Mouse (Mus musculus): ENCODE data around the gene Cuta. TPM values are rescaled to one million over a fixed set of nuclear protein-coding genes. Genes with fewer than 3 reads are reported as not detected.
A peak's percentile ranks its signal among the peaks of the same experiment; 100 is the strongest.

Gene Cuta
- polyA plus RNA-seq, 1 experiment: 145 TPM

GRCm38 (mm10) chr17:26941031-26941789 is 1.8 kb upstream of the Cuta start, which contains the start of gene Syngap1:
Gene Syngap1 (plus strand): TSS chr17:26941253.
- TF ChIP-seq CTCF (conservative IDR thresholded peaks at IDR 0.05; ENCODE audit: insufficient read depth, insufficient read length, low read depth, low read length) (no peak), POLR2A (IDR thresholded peaks at IDR 0.05; ENCODE audit: low read depth, low read length) (no peak)
- no peaks in the 10 kb centered on the region for H3K27me3 ChIP-seq (replicated peaks; ENCODE audit: control insufficient read depth, insufficient read depth, low read length)
- H3K4me1 ChIP-seq (ENCODE audit: control insufficient read depth, insufficient read depth, low read length): peaks cover 6% of the 10 kb centered on the region; the same call in 1 of the 2 replicates
- peak within 1 kb of the TSS; percentile 77 for H3K4me3 ChIP-seq (ENCODE audit: insufficient read depth, low read depth, low read length)
- H3K27ac ChIP-seq (ENCODE audit: insufficient read depth, low read depth, low read length): peak within 1 kb of the TSS; percentile 69
- no peaks in the 10 kb centered on the region for H3K36me3 ChIP-seq (ENCODE audit: control insufficient read depth, insufficient read depth, low read length)
- DNase-seq: no peak
- WGBS: 8% methylated on average over 15 of the region's 24 CpGs

GRCm38 (mm10) chr17:26939973-26940300 is 568 bp upstream of the Cuta start:
- DNase-seq: no peak
- WGBS: 5% methylated on average over 3 of the region's 3 CpGs
- peaks cover 6% of the 10 kb centered on the region; the same call in 1 of the 2 replicates for H3K4me1 ChIP-seq (ENCODE audit: control insufficient read depth, insufficient read depth, low read length)
- H3K36me3 ChIP-seq (ENCODE audit: control insufficient read depth, insufficient read depth, low read length): no peaks in the 10 kb centered on the region
- no peaks in the 10 kb centered on the region for H3K27me3 ChIP-seq (replicated peaks; ENCODE audit: control insufficient read depth, insufficient read depth, low read length)
- H3K27ac ChIP-seq (ENCODE audit: insufficient read depth, low read depth, low read length): peak overlapping the region; percentile 69
- TF ChIP-seq POLR2A (IDR thresholded peaks at IDR 0.05; ENCODE audit: low read depth, low read length) (no peak), CTCF (conservative IDR thresholded peaks at IDR 0.05; ENCODE audit: insufficient read depth, insufficient read length, low read depth, low read length) (no peak)
- peak overlapping the region; percentile 77 for H3K4me3 ChIP-seq (ENCODE audit: insufficient read depth, low read depth, low read length)

GRCm38 (mm10) chr17:26938731-26939130 is 638 bp downstream of the Cuta start:
- peak overlapping the region; percentile 72 for H3K27ac ChIP-seq (ENCODE audit: insufficient read depth, low read depth, low read length)
- H3K36me3 ChIP-seq (ENCODE audit: control insufficient read depth, insufficient read depth, low read length): no peaks in the 10 kb centered on the region
- no peaks in the 10 kb centered on the region for H3K27me3 ChIP-seq (replicated peaks; ENCODE audit: control insufficient read depth, insufficient read depth, low read length)
- TF ChIP-seq POLR2A (IDR thresholded peaks at IDR 0.05; ENCODE audit: low read depth, low read length): no peak
- TF ChIP-seq CTCF (conservative IDR thresholded peaks at IDR 0.05; ENCODE audit: insufficient read depth, insufficient read length, low read depth, low read length): no peak
- no peak for DNase-seq
- WGBS: under 1% methylated on average over 22 of the region's 22 CpGs
- H3K4me1 ChIP-seq (ENCODE audit: control insufficient read depth, insufficient read depth, low read length): peaks cover 14% of the 10 kb centered on the region
- peak overlapping the region; percentile 53 for H3K4me3 ChIP-seq (ENCODE audit: insufficient read depth, low read depth, low read length)

- H3K4me1 ChIP-seq (ENCODE audit: control insufficient read depth, insufficient read depth, low read length): peaks cover 15% of the 10 kb centered on the region
- no peak for DNase-seq
- no peaks in the 10 kb centered on the region for H3K36me3 ChIP-seq (ENCODE audit: control insufficient read depth, insufficient read depth, low read length)
- peak overlapping the region; percentile 53 for H3K4me3 ChIP-seq (ENCODE audit: insufficient read depth, low read depth, low read length)
- peak overlapping the region; percentile 72 for H3K27ac ChIP-seq (ENCODE audit: insufficient read depth, low read depth, low read length)
- 41% methylated on average over 16 of the region's 16 CpGs for WGBS
- TF ChIP-seq POLR2A (IDR thresholded peaks at IDR 0.05; ENCODE audit: low read depth, low read length) (no peak), CTCF (conservative IDR thresholded peaks at IDR 0.05; ENCODE audit: insufficient read depth, insufficient read length, low read depth, low read length) (no peak)
- no peaks in the 10 kb centered on the region for H3K27me3 ChIP-seq (replicated peaks; ENCODE audit: control insufficient read depth, insufficient read depth, low read length)
These were observed 1.3 kb downstream of the Cuta start for GRCm38 (mm10) chr17:26937883-26938695.

- Histone ChIP-seq H3K27me3 (replicated peaks; ENCODE audit: control insufficient read depth, insufficient read depth, low read length) (no peaks in the 10 kb centered on the region), H3K4me3 (ENCODE audit: insufficient read depth, low read depth, low read length) (no peak overlapping the region), H3K4me1 (ENCODE audit: control insufficient read depth, insufficient read depth, low read length) (peaks cover 15% of the 10 kb centered on the region), H3K27ac (ENCODE audit: insufficient read depth, low read depth, low read length) (no peak overlapping the region), H3K36me3 (ENCODE audit: control insufficient read depth, insufficient read depth, low read length) (no peaks in the 10 kb centered on the region)
- 85% methylated on average over 15 of the region's 15 CpGs for WGBS
- TF ChIP-seq CTCF (conservative IDR thresholded peaks at IDR 0.05; ENCODE audit: insufficient read depth, insufficient read length, low read depth, low read length) (no peak), POLR2A (IDR thresholded peaks at IDR 0.05; ENCODE audit: low read depth, low read length) (no peak)
- no peak for DNase-seq
These were observed 2.3 kb downstream of the Cuta start for GRCm38 (mm10) chr17:26936921-26937695.

GRCm38 (mm10) chr17:26936453-26936852 is 2.9 kb downstream of the Cuta start:
- H3K27ac ChIP-seq (ENCODE audit: insufficient read depth, low read depth, low read length): no peak overlapping the region
- TF ChIP-seq POLR2A (IDR thresholded peaks at IDR 0.05; ENCODE audit: low read depth, low read length): no peak
- no peak for TF ChIP-seq CTCF (conservative IDR thresholded peaks at IDR 0.05; ENCODE audit: insufficient read depth, insufficient read length, low read depth, low read length)
- no peaks in the 10 kb centered on the region for H3K36me3 ChIP-seq (ENCODE audit: control insufficient read depth, insufficient read depth, low read length)
- H3K27me3 ChIP-seq (replicated peaks; ENCODE audit: control insufficient read depth, insufficient read depth, low read length): no peaks in the 10 kb centered on the region
- WGBS: 82% methylated on average over 12 of the region's 12 CpGs
- H3K4me3 ChIP-seq (ENCODE audit: insufficient read depth, low read depth, low read length): no peak overlapping the region
- peaks cover 15% of the 10 kb centered on the region for H3K4me1 ChIP-seq (ENCODE audit: control insufficient read depth, insufficient read depth, low read length)
- no peak for DNase-seq
